Mouse (Mus musculus): ENCODE data around the gene Ppp4c.

DNA sequence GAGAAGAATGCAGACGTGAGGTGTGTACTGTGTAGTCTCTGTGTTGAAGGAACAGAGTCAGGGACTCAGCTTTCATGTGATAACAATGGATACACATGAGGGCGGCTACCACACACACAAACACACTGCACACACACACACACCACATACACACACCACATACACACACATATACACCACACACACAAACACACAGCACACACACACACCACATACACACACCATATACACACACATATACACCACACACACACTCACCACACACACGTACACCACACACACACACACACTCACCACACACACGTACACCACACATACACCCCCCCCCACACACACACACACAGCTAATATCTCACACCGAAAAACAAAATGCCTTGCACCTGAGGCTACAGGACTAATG is 50.8 kb downstream of the Ppp4c start:
- TF ChIP-seq CTCF (IDR thresholded peaks at IDR 0.05; ENCODE audit: low read depth, low read length) (no peak), POLR2A (IDR thresholded peaks at IDR 0.05; ENCODE audit: borderline replicate concordance, low read depth, low read length) (no peak)
